Mouse (Mus musculus) intestine, embryonic 14.5 days (tissue): Measurements from ENCODE around the gene Zfp882. TPM values are rescaled to one million over a fixed set of nuclear protein-coding genes. Genes with fewer than 3 reads are reported as not detected.

Source experiments
- ATAC-seq: fragments of 200-750 bp; cut with Nextera tagmentation; replicated peaks from 2 replicates; pipeline ENCODE4 v1.8.0; 2017; ENCODE audit warnings: low read depth, moderate number of reproducible peaks, moderate TSS enrichment, moderate library complexity; ENCODE audit not compliant: low FRiP score, low TSS enrichment
- DNase-seq: peaks from one replicate; pipeline ENCODE4 v3.0.0-alpha.2; 2018; ENCODE audit warnings: low spot score
- H3K27ac ChIP-seq: fragments of 300-500 bp; sonication (generic); 2 replicates; pipeline ENCODE4 v1.5.1; 2014; ENCODE audit warnings: low read depth, mild to moderate bottlenecking, control low read depth
- H3K27me3 ChIP-seq: fragments of 300-500 bp; sonication (generic); replicated peaks from 2 replicates; pipeline ENCODE4 v1.6.1; 2014; ENCODE audit warnings: low read length, control low read depth; ENCODE audit not compliant: control insufficient read depth, insufficient read depth
- H3K36me3 ChIP-seq: fragments of 300-500 bp; sonication (generic); 2 replicates; pipeline ENCODE4 v1.6.1; 2014; ENCODE audit warnings: low read length, control low read depth; ENCODE audit not compliant: control insufficient read depth, insufficient read depth
- H3K4me1 ChIP-seq: fragments of 300-500 bp; sonication (generic); replicated peaks from 2 replicates; pipeline ENCODE4 v1.6.1; 2014; ENCODE audit warnings: low read length, control low read depth, mixed read lengths; ENCODE audit not compliant: control insufficient read depth, insufficient read depth
- H3K4me2 ChIP-seq: fragments of 300-500 bp; sonication (generic); 2 replicates; pipeline ENCODE4 v1.6.1; 2014; ENCODE audit warnings: low read length
- H3K4me3 ChIP-seq: fragments of 300-500 bp; sonication (generic); 2 replicates; pipeline ENCODE4 v1.5.1; 2014; ENCODE audit warnings: low read depth, low read length, control low read depth, mixed read lengths
- H3K9ac ChIP-seq: fragments of 300-500 bp; sonication (generic); 2 replicates; pipeline ENCODE4 v1.6.1; 2014; ENCODE audit warnings: mild to moderate bottlenecking, low read length
- H3K9me3 ChIP-seq: fragments of 300-500 bp; sonication (generic); 2 replicates; pipeline ENCODE4 v1.6.1; 2016; ENCODE audit warnings: low read length, control low read depth; ENCODE audit not compliant: control insufficient read depth
- WGBS: fragments of 180-500 bp; shearing (Covaris S2); extraction: QIAGEN DNeasy Blood & Tissue Kit; methylation state at CpG from one replicate; pipeline ENCODE4 v1.1.7; 2014; 5-methylcytosine and 5-hydroxymethylcytosine counted together
- polyA plus RNA-seq: library from polyadenylated mRNA; unstranded; fragments of >200 nt; fragmentation: Nextera tagmentation; extraction: Ambion mirVana; gene quantifications from 2 replicates; pipeline ENCODE4 v1.2.1, GENCODE M21; 2014

The Zfp882 gene
- polyA plus RNA-seq, 1 experiment from 2014 or later = 4.1 TPM

DNA sequence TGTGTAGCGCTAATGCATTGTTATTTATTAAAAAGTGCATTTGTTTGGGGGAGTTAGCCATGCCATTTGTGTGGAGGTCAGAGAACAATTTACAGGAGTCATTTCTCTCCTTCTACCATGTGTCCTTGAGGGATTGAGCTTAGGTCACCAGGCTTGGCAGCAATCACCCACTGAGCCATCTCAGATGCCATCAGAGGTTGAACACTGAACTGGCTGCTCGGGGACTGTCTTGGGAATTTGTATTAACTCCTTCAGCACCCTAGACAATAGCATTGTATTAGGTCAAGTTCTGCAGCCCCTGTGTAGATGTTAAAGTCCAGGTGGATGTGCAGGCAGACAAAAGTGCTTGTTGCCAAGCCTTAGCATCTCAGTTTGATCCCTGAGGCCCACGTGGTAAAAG is 55.6 kb downstream of the Zfp882 start:
- Histone ChIP-seq H3K4me1 (no peaks in the 10 kb centered on the region), H3K36me3 (peaks cover 40% of the 10 kb centered on the region), H3K9me3 (peaks cover 14% of the 10 kb centered on the region; the same call in 1 of the 2 replicates), H3K27me3 (no peaks in the 10 kb centered on the region), H3K4me3 (no peak overlapping the region), H3K27ac (no peak overlapping the region), H3K9ac (no peak overlapping the region), H3K4me2 (no peak overlapping the region)
- DNase-seq = no peak
- 83% methylated on average over 3 of the region's 3 CpGs for WGBS
- ATAC-seq = no peak

DNA sequence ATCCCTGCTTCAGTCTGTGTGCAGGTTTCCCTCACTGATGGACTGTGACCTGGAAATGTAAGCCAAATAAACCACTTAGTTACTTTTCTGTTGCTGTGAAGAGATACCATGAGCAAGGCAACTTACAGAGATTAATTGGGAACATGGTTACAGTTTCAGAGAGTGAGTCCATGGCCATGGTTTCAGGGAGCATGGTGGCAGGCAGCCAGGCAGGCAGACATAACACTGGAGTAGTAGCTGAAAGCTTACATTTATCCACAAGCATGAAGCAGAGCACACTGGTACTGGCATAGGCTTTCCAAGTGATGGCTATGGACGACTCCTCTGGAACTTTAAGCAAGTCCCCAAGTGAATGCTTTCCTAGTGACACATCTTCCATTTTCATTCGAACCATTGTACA is 56.8 kb downstream of the Zfp882 start:
- H3K4me2 ChIP-seq = no peak overlapping the region
- no peak for DNase-seq
- no peak overlapping the region for H3K9ac ChIP-seq
- H3K4me3 ChIP-seq = no peak overlapping the region
- 95% methylated on average over 2 of the region's 2 CpGs for WGBS
- no peak for ATAC-seq
- H3K36me3 ChIP-seq = peaks cover 48% of the 10 kb centered on the region
- no peak overlapping the region for H3K27ac ChIP-seq
- no peaks in the 10 kb centered on the region for H3K4me1 ChIP-seq
- H3K27me3 ChIP-seq = no peaks in the 10 kb centered on the region
- peaks cover 14% of the 10 kb centered on the region; the same call in 1 of the 2 replicates for H3K9me3 ChIP-seq

Other genes starting within 250 kb of the Zfp882 start
- 1.6 and 2.4 TPM in 2 replicates for gene Unc13a, start 236.9 kb upstream of the Zfp882 start, polyA plus RNA-seq
- 4.1 and 4.5 TPM in 2 replicates for gene Jak3, start 232.3 kb upstream of the Zfp882 start, polyA plus RNA-seq
- gene Insl3, start 219.4 kb upstream of the Zfp882 start, polyA plus RNA-seq = 0.98 and 1.4 TPM in 2 replicates
- gene B3gnt3, start 206.8 kb upstream of the Zfp882 start, polyA plus RNA-seq = 6.9 and 8.4 TPM in 2 replicates
- 5.8 and 6.9 TPM in 2 replicates for gene Fcho1, start 182.9 kb upstream of the Zfp882 start, polyA plus RNA-seq
- 5.8 and 6.9 TPM in 2 replicates for gene Zfp709, start 26.6 kb upstream of the Zfp882 start, polyA plus RNA-seq
- gene Zfp617, start within 50 bp of the Zfp882 start, polyA plus RNA-seq = 23.1 and 25.2 TPM in 2 replicates
- 24.5 and 28.3 TPM in 2 replicates for gene Zfp961, start 42.4 kb downstream of the Zfp882 start, polyA plus RNA-seq
- gene Cyp4f18, start 101.0 kb downstream of the Zfp882 start, polyA plus RNA-seq = 1.0 and 1.1 TPM in 2 replicates
- not detected in 2 replicates for gene Olfr372, start 132.6 kb downstream of the Zfp882 start, polyA plus RNA-seq
- 0.11 TPM in 1 of 2 replicates, not detected in the other for gene Olfr373, start 174.6 kb downstream of the Zfp882 start, polyA plus RNA-seq
- gene Olfr374, start 198.4 kb downstream of the Zfp882 start, polyA plus RNA-seq = 0.08 and 0.28 TPM in 2 replicates
- 558 and 651 TPM in 2 replicates for gene Tpm4, start 226.4 kb downstream of the Zfp882 start, polyA plus RNA-seq